Mouse (Mus musculus): ENCODE results near the gene Rbfox1. TPM values are rescaled to one million over a fixed set of nuclear protein-coding genes. Genes with fewer than 3 reads are reported as not detected.

Rbfox1 gene
- polyA plus RNA-seq, 1 experiment from 2014 or later = 2.2 TPM

DNA sequence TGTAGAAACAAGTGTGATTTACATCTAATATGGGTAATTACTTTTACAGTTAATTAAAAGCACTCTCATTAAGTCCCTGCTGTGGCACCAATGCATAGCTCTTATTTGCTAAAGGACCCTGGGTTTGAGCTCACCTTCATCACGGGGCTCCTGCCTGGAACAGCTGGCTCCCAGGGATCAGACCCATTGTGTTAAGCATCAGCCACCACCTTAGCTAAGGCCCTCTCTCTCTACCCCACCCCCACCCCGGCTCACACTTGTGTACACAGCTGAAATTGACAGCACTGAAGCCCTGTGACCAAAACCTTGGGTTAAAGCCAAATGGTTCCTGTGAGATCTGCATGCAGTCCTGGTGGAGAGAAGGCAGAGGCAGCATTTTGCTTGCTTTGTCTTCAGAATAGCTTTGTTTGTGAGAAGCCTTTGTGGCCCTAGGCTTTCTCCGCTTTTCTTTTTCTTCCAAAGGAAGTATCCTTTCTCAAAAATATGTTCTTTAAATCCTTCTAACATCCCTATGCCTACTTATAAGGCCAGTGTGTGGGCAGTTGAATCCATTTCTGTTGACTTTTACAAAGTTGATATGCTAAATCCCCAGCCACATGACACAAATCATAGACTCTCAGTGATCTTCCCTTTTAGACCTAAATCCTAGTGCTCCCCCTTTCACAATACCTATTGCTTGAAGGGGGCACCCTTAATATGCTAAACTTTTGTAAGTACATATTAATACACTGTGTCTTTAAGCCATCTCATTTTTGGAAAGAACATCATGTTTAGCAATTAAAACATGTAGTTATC lies 594.7 kb downstream of the Rbfox1 start:
- 21% methylated on average over 3 of the region's 3 CpGs for WGBS
- no peak for ATAC-seq (ENCODE audit: insufficient number of reproducible peaks, low FRiP score)
- H3K4me2 ChIP-seq = no peak overlapping the region
- no peak overlapping the region for H3K9ac ChIP-seq
- H3K27me3 ChIP-seq (replicated peaks) = no peaks in the 10 kb centered on the region
- H3K4me3 ChIP-seq = no peak overlapping the region
- H3K4me1 ChIP-seq (replicated peaks) = no peaks in the 10 kb centered on the region
- no peak overlapping the region for H3K27ac ChIP-seq (ENCODE audit: poor library complexity, severe bottlenecking)
- no peaks in the 10 kb centered on the region for H3K36me3 ChIP-seq
- H3K9me3 ChIP-seq (replicated peaks) = no peaks in the 10 kb centered on the region

DNA sequence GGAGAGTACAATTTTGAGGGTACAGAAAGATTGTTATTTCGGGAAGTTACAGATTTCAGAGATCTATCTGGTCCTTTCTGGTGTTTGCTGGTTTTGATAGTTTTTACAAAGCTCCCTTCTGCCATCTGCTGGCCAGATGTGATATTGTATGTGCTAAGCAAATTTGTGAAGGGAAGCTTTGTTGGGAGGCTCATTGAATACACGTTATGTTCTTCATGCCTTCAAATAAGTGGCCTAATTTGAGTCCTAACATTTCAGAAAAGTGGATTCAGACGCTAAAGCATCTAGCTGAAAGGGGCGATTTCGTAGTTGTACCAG lies 595.2 kb downstream of the Rbfox1 start:
- no peak for ATAC-seq (ENCODE audit: insufficient number of reproducible peaks, low FRiP score)
- no peaks in the 10 kb centered on the region for H3K9me3 ChIP-seq (replicated peaks)
- no peaks in the 10 kb centered on the region for H3K36me3 ChIP-seq
- no peak overlapping the region for H3K9ac ChIP-seq
- no peak overlapping the region for H3K4me3 ChIP-seq
- no peak overlapping the region for H3K4me2 ChIP-seq
- WGBS = 6% methylated on average over 5 of the region's 5 CpGs
- H3K4me1 ChIP-seq (replicated peaks) = no peaks in the 10 kb centered on the region
- no peak overlapping the region for H3K27ac ChIP-seq (ENCODE audit: poor library complexity, severe bottlenecking)
- H3K27me3 ChIP-seq (replicated peaks) = no peaks in the 10 kb centered on the region

DNA sequence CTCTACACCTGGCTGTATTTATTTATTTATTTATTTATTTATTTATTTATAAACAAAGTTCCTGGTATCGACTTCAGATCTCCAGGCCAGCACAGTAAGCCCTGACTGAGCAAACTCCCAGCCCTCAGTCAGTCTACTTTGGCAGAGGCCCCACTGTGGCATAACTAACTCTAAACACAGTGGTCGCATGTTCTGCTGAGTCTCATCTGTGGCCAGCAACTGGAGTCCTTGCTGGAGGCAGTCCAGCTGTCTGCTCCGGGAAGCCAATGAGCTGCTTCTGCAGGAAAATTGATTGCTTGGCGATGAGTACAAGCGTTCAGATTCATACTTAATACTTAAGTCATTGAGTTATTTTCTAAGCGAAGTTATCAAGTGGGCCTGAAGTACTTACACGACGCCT lies 598.5 kb downstream of the Rbfox1 start:
- ATAC-seq (ENCODE audit: insufficient number of reproducible peaks, low FRiP score) = no peak
- no peaks in the 10 kb centered on the region for H3K4me1 ChIP-seq (replicated peaks)
- 78% methylated on average over 8 of the region's 8 CpGs for WGBS
- no peak overlapping the region for H3K9ac ChIP-seq
- H3K27ac ChIP-seq (ENCODE audit: poor library complexity, severe bottlenecking) = no peak overlapping the region
- H3K27me3 ChIP-seq (replicated peaks) = no peaks in the 10 kb centered on the region
- no peaks in the 10 kb centered on the region for H3K9me3 ChIP-seq (replicated peaks)
- no peak overlapping the region for H3K4me2 ChIP-seq
- H3K36me3 ChIP-seq = no peaks in the 10 kb centered on the region
- no peak overlapping the region for H3K4me3 ChIP-seq

DNA sequence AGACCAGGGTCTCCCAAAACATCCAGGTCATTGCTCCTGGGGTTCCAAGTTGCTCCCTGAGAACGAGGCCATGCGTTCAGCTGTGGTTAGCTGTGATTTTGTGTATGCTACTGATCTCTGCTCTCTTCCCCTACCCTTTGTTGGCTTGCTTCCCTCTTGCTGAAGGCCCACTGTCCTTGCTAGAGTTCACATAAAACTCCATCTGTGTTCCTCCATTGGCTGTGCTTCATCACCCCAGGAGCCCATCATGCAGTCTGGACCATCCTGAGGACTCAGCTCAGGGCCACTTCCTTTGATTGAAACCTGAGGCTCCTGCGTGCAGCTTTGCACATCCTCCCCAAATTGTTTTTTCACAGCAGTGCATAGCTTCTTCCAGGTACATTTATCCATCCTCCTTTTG lies 600.5 kb downstream of the Rbfox1 start:
- H3K27ac ChIP-seq (ENCODE audit: poor library complexity, severe bottlenecking) = no peak overlapping the region
- H3K27me3 ChIP-seq (replicated peaks) = 0 out of 2 replicates have a peak, but pooled peaks cover 4% of the 10 kb centered on the region
- H3K4me3 ChIP-seq = no peak overlapping the region
- no peaks in the 10 kb centered on the region for H3K9me3 ChIP-seq (replicated peaks)
- WGBS = 73% methylated on average over 3 of the region's 3 CpGs
- H3K36me3 ChIP-seq = no peaks in the 10 kb centered on the region
- no peak for ATAC-seq (ENCODE audit: insufficient number of reproducible peaks, low FRiP score)
- H3K9ac ChIP-seq = no peak overlapping the region
- H3K4me2 ChIP-seq = no peak overlapping the region
- no peaks in the 10 kb centered on the region for H3K4me1 ChIP-seq (replicated peaks)

DNA sequence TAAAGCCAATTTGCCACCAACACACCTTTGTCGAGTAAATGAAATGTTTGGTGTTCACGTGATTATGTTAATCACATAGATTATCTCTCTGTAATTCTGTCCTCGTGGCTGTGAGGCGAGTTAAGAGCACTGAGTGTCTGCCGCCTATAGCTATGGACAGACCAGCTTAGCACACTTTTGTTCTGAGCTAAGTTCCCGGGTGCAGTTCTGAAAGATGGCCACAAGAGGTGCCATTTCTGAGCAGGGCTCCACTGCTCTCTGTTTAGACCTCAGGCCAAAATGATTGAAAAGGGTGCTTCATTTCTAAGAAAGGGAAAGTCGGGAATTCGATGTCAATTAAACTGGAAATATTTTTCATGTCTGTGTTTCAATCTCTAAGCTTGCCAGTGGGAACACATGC lies 617.1 kb downstream of the Rbfox1 start:
- no peak for ATAC-seq (ENCODE audit: insufficient number of reproducible peaks, low FRiP score)
- Histone ChIP-seq H3K4me3 (no peak overlapping the region), H3K9ac (no peak overlapping the region), H3K36me3 (no peaks in the 10 kb centered on the region), H3K9me3 (replicated peaks) (no peaks in the 10 kb centered on the region), H3K27me3 (replicated peaks) (no peaks in the 10 kb centered on the region), H3K4me1 (replicated peaks) (no peaks in the 10 kb centered on the region), H3K27ac (ENCODE audit: poor library complexity, severe bottlenecking) (no peak overlapping the region), H3K4me2 (no peak overlapping the region)
- 18% methylated on average over 8 of the region's 8 CpGs for WGBS

DNA sequence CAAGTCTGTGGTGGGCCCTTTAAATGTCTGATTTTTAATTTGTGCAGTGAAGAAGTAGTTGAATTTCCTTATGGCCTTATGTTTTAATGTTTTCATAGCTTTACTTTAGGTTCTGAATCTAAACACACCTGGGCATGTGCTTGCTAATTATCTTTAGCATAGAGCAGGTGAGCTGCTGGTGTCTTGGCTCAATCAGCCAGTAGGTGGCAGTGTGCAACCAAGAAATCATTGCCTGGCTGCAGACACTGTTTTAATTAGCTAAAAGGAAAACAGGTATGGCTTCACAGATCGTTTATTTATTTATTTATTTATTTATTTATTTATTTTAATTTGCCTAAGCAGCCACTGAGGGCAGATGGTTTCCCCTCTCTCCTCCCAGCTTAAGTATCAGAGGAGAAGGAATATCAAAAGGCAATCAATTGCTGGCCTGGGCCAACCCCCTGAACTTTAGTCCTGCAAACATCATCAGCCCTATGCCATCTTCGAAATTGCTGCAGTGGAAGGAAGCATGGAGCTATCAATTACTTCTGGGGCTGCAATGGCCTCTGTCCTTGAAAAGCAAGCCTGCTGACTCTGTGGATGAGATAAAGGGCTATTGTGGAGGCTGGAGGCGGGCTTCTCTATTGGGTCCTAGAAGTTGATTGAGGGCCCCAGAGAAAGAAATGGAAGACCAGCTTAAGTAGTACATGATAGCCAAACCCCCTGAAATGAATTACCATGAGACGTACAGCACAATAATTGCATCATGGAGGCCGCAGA lies 618.6 kb downstream of the Rbfox1 start:
- H3K27ac ChIP-seq (ENCODE audit: poor library complexity, severe bottlenecking) = no peak overlapping the region
- H3K27me3 ChIP-seq (replicated peaks) = no peaks in the 10 kb centered on the region
- H3K9ac ChIP-seq = no peak overlapping the region
- no peaks in the 10 kb centered on the region for H3K9me3 ChIP-seq (replicated peaks)
- no peaks in the 10 kb centered on the region for H3K36me3 ChIP-seq
- H3K4me3 ChIP-seq = no peak overlapping the region
- WGBS = 66% methylated on average over 5 of the region's 5 CpGs
- no peaks in the 10 kb centered on the region for H3K4me1 ChIP-seq (replicated peaks)
- ATAC-seq (ENCODE audit: insufficient number of reproducible peaks, low FRiP score) = no peak
- no peak overlapping the region for H3K4me2 ChIP-seq

DNA sequence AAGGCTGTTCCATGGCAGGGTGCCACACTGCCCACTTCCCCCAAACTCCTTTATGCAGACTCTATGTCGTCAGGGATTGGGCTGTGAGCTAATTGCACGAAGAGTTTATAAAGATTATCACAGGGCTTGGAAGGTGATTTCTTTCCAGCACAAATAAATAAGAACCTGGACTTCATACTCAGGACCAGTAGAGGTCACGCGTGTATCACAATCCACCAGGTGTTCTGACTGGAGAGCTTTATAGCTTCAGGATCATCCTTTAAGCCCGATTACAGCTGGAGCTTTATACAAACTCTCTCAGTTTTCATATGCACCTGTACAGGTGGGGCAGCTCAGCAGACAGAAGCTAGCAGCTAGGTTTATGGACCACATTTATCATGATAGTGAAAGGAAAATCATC lies 623.8 kb downstream of the Rbfox1 start:
- H3K9ac ChIP-seq = no peak overlapping the region
- H3K9me3 ChIP-seq (replicated peaks) = no peaks in the 10 kb centered on the region
- H3K4me1 ChIP-seq (replicated peaks) = no peaks in the 10 kb centered on the region
- ATAC-seq (ENCODE audit: insufficient number of reproducible peaks, low FRiP score) = no peak
- WGBS = 66% methylated on average over 5 of the region's 5 CpGs
- H3K36me3 ChIP-seq = no peaks in the 10 kb centered on the region
- H3K27me3 ChIP-seq (replicated peaks) = no peaks in the 10 kb centered on the region
- H3K4me3 ChIP-seq = no peak overlapping the region
- no peak overlapping the region for H3K4me2 ChIP-seq
- no peak overlapping the region for H3K27ac ChIP-seq (ENCODE audit: poor library complexity, severe bottlenecking)

DNA sequence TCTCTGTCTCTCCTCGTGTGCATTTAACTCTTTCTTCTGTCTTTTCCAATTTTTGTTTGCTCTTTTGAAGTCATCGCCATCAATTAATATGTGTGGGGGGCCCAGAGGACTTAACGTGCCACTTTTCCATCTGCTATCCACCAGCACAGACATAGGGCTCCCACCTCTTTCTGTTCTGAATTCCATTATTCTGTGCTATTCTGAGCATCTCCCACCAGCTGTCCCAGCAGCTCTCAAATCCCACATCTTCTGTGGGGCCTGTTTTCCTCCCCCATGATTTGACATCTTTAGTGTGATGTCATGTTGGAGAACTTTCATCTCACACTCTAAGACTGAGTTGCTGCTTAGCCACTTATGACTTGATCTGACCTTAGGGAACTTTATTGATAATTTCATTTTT lies 634.3 kb downstream of the Rbfox1 start:
- Histone ChIP-seq H3K9ac (no peak overlapping the region), H3K36me3 (no peaks in the 10 kb centered on the region), H3K9me3 (replicated peaks) (no peaks in the 10 kb centered on the region), H3K4me1 (replicated peaks) (no peaks in the 10 kb centered on the region), H3K4me3 (no peak overlapping the region), H3K27me3 (replicated peaks) (no peaks in the 10 kb centered on the region), H3K27ac (ENCODE audit: poor library complexity, severe bottlenecking) (no peak overlapping the region), H3K4me2 (no peak overlapping the region)
- no peak for ATAC-seq (ENCODE audit: insufficient number of reproducible peaks, low FRiP score)
- WGBS = 69% methylated on average over 3 of the region's 3 CpGs

DNA sequence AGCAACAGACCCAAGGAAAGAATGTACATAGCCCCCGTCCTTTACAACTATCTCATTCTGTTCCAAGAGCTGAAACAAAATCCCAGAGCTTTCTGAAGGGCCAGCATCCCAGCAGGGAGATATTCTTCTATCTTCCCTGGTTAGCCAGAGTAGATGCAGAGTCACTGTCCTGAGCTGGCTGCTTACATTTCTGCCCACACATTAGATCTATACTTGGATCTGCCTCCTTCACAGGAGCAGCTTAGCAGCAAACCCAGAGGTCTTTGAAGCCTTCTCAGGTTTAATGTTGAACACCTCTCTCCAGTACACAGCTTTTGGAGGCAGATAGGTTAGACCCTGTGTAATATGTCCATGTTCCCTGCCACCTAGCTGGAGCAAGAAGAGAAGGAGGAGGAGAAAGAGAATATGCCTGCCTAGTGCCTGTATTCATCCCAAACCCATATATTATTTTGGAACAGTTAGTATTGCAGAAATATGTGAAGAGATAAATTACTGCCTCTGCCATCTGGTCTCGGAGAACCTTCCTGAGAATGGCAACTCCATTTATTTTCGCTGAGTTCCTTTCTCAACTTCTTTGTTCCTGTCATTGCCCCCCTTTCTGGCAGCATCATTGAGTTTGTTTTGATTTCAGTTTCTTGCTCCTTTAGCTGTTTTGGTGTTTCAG lies 640.5 kb downstream of the Rbfox1 start:
- Histone ChIP-seq H3K27me3 (replicated peaks) (no peaks in the 10 kb centered on the region), H3K9ac (no peak overlapping the region), H3K27ac (ENCODE audit: poor library complexity, severe bottlenecking) (no peak overlapping the region), H3K9me3 (replicated peaks) (no peaks in the 10 kb centered on the region), H3K4me3 (no peak overlapping the region), H3K36me3 (no peaks in the 10 kb centered on the region), H3K4me1 (replicated peaks) (no peaks in the 10 kb centered on the region), H3K4me2 (no peak overlapping the region)
- WGBS = 67% methylated on average over 3 of the region's 3 CpGs
- ATAC-seq (ENCODE audit: insufficient number of reproducible peaks, low FRiP score) = no peak

DNA sequence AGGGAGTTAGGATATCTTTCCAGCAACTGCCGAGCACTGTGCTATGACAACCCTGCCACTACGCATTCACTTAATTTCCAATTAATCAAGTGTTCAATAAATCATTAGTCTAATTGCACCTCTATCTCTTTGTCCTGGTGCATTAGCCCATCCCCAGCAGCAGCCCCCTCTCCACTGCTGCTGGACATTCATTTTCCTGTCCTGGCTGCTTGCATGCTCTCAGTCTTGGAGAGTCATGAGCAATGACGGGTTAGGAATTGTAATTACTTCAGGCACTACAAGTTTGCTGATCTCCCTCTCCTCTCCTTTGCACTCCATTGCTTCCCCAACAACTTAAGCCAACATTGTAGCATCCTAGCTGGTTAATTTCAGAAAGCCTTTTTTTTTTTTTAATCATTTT lies 646.3 kb downstream of the Rbfox1 start:
- H3K9me3 ChIP-seq (replicated peaks) = no peaks in the 10 kb centered on the region
- WGBS = 87% methylated on average over 3 of the region's 3 CpGs
- H3K36me3 ChIP-seq = no peaks in the 10 kb centered on the region
- H3K4me3 ChIP-seq = no peak overlapping the region
- no peak overlapping the region for H3K27ac ChIP-seq (ENCODE audit: poor library complexity, severe bottlenecking)
- no peaks in the 10 kb centered on the region for H3K27me3 ChIP-seq (replicated peaks)
- no peak overlapping the region for H3K4me2 ChIP-seq
- no peak for ATAC-seq (ENCODE audit: insufficient number of reproducible peaks, low FRiP score)
- no peaks in the 10 kb centered on the region for H3K4me1 ChIP-seq (replicated peaks)
- no peak overlapping the region for H3K9ac ChIP-seq

DNA sequence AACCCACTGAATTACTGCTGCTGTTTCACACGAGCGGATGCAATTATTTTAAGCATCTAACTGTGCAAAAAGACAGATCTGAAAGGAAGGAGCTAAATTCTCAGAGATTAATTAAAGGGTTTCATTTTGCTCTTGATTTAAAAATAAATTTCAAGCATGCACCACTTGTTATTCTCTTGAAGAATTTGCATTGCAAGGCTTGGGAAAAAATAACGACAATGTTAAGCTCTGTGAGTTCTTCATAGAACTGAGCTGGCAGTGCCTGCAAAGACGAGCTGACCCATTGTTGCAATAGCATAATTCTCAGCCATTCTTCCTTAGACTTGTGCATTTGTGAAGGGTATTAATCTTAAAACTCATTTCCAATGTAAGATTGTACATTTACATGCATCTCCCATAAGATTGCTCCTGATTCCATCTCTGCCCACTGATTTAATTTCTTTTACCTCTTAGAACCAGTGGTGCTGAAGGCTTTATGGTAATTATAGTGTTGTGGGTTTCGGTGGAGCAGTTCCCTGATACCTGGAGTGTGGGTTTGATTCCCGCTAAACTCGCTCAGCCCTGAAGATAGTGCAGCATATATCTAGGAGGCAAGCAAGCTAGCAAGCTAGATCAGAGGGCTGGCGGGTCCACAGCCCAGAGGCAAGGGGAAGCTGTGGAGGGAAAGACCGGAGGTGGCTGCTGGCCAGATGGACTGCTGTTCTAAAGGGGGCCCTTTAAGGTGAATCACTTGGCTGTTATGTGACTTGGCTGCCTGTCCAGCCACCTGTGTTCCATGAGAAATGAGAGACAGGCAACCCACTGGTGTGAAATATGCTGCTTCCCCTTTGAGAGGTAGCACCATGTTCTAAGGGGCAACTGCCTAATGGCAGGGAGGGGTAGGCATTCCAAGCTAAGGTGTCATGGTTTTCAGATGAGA lies 647.2 kb downstream of the Rbfox1 start:
- H3K4me2 ChIP-seq = no peak overlapping the region
- no peak for ATAC-seq (ENCODE audit: insufficient number of reproducible peaks, low FRiP score)
- H3K36me3 ChIP-seq = no peaks in the 10 kb centered on the region
- no peak overlapping the region for H3K9ac ChIP-seq
- H3K4me3 ChIP-seq = no peak overlapping the region
- H3K27me3 ChIP-seq (replicated peaks) = no peaks in the 10 kb centered on the region
- H3K4me1 ChIP-seq (replicated peaks) = no peaks in the 10 kb centered on the region
- 69% methylated on average over 9 of the region's 9 CpGs for WGBS
- no peaks in the 10 kb centered on the region for H3K9me3 ChIP-seq (replicated peaks)
- H3K27ac ChIP-seq (ENCODE audit: poor library complexity, severe bottlenecking) = no peak overlapping the region
